Mouse (Mus musculus) cerebellum, postnatal 25 days (tissue): ENCODE data around the gene Hbq1b.

Experiments
- DNase-seq, 2 experiments: peaks; one replicate each; pipeline ENCODE4 v3.0.0; 2021; ENCODE audit warnings: mixed read lengths in 2 of 2

The Hbq1b gene

DNA sequence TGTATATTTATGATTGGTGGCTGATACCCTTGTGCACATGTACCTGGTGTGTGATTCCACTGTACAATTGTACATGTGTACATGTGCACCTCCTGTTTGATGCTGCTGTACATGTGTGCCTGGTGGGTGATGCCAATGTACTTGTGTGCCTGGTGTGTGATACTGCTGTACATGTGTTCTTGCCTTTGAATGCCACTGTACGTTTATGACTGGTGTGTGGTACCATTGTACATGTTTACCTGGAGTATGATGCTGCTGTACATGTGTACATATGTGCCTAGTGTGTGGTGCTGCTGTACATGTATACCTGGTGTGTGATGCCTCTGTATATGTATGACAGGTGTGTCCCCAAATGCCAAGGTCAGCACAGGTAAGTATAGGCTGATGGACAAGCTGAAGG lies 14.7 kb downstream of the Hbq1b start:
- DNase-seq = no peak

DNA sequence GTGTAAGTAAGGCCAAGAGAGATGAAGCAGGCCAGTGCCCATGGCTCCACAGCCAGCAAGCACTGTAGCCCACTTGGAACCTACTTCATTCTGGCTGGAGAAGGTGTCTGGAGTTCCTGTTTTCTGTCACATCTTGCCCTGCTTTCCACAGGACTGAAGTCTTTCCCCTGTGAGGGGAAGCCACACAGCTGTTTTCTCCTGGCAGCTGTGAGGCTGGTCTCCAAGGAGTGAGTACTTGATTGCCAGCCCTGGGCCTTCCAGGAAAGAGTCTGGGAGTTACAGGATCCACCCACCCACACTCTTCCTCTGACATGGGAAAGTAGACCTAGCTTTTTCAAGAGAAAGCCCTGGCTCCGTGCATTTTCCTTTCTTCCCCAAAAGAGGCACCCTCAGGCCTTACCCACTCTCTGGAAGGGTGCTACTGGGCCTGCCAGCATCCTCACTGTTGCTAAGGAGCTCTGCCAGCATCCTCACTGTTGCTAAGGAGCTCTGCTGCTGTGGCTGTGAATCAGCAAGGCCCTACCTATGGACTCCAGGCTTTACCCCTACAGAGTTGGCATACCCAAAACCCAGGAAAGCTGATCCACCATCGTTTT lies 16.2 kb downstream of the Hbq1b start:
- DNase-seq = no peak

DNA sequence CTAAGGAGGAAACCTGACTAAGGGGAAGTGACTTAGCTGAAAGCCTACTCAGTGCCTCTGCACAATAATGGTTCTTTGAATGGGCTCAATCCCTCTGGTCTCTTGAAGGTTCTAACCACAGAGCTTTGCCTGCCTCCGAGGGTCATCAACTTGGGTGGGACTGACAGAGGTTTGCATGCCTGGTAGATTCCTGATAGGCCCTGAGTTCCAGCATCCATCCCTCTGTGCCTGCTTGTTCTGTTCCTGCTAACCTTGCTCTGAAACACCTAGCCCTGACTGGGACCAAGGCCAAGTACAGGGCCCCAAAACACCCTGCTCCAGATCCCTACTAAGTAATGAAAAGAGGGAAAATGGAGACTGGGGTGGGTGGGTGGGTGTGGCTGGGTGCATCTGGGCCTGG lies 16.7 kb downstream of the Hbq1b start:
- no peak for DNase-seq

DNA sequence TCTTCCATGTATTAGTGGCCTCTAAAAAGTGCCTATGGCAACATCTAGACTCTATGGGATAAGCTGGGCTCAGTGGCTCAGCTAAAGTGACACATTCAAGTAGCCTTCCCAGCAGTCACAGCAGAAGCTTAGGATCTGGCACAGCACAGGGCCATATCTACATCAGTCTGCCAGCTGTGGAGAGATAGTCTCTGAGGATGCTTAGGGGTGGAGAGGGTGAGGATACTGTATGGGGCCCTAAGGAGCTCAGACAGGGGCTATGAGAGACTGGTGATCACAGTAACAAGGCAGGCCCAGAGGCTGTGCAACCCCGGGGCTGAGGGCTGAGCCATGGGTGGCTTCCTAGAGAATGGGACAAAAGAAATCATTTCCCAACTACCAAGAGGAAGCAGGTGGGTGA lies 20.2 kb downstream of the Hbq1b start:
- no peak for DNase-seq

DNA sequence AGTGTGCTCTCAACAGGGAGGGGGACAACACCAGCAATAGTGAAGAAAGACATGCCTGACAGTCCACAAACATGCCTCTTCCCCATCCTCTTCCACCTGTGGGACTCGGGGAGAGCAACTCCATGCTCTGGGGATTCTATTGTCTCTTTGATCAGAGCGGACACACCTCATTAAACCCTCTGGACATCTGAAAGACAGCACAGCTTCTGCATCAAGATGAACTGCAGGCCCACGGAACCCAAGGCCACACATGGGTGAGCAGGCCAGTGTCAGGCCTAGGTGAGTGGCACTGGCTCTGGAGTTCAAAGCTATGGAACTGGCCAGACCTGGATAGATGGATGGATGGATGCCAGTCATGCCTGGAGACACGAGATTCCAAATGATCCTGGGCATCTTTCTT lies 22.7 kb downstream of the Hbq1b start:
- no peak for DNase-seq

DNA sequence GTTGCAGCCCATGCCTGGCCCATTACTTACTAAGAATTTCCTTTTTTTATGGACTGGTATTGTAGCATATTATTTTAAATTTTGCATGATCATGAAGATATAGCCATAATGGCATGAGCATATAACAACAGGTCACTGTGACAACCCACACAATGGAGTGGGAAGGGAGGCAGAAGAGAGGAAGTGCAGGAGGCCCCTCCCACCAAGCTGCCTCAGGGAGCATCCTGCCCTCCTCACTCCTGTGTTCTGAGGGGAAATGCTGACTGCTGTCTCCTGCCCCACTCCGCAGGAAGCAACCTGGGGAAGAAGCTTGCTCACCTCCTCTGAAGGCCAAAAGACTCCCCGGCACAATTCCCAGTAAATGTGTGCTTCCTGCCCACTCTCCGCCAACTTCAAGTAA lies 23.2 kb downstream of the Hbq1b start:
- DNase-seq = peak in 1 of 2 experiments; percentile 17

DNA sequence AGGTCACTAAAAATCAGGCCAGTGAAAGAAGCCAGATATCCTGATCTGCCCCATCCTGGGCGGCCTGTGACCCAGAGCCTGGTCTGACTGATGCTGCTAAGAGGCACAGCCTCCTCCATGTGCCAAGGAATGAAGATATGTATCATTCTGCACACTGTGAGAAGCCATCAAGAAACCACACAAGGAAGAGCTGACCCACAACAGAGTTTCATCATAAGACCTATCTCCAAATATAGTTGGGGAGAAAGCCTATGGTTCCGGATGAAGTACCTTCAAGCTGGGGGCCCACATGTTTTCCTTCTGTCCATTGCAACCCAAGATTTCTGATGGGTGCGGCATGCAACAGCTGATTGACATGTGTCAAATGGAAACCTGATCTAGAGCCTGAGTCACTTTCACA lies 29.2 kb downstream of the Hbq1b start:
- DNase-seq = no peak

DNA sequence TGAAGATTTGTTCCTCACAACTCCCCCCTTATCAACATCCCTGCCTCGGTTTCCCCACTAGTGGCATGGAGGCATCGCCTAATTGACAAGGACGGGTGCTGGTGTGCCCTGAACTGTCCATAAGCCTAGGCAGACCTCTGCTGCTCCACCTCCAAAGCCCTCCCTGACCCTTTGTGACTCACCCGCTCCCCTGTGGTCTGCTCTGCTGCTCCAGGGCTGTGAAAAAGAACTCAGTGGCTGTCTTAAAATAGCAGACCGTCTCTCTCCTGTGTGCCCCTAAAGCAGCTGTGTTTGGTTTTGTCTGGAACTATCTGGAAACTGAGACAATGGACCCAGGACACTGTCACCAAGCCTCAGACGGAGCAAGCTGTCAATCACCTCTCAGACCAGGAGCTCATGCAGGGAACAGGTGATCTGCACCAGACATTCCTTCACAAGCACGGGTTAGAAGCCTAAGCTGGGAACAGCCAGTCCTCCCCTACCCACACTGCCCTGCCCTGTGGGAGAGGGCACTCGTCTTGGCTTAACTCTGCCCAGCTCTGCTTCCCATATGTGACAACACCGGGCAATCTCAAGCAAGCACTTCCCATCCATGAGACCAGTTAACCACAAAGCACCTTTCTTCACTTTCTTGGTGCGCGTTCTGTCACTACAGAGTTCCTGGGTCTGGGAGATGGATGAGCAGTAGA lies 33.9 kb downstream of the Hbq1b start:
- DNase-seq = no peak

DNA sequence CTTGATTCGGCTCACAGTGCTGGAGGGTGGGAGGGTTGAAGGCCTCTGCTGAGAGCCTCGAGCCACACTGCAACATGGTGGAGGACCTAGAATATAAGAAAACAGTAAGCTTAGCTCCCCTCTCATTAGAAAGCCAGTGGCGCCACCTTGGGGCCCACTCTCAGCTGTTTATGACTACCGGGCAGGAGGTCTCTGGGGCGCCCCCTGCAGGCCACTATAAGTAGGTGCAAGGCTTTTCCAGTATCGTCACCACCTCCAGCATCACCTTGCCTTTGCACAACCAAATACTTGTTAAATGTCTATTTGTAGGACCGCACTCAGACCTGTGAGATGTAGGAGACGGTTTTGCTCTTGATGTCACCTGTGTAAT lies 34.4 kb downstream of the Hbq1b start:
- peak; percentile 45 to 72 for DNase-seq

DNA sequence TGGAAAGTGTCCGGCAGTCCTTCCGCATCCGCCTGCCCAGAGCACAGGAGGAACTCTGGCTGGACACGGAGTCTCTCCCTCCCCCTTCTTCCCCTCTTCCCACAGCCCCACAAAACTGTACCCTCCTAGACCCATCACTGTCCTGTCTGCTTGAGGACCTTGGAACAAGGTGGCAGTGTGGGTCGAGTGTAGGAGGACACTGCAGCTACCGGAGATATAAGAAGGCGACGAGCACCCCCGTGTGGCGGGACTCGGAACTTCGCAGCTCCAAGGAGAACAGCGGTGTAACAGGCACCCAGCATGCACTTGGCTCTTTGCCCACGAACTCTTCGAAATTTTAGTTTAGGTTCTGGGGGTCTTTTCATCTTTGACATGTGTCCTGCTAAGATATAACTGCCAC lies 37.8 kb downstream of the Hbq1b start:
- peak; percentile 90 to 93 for DNase-seq

DNA sequence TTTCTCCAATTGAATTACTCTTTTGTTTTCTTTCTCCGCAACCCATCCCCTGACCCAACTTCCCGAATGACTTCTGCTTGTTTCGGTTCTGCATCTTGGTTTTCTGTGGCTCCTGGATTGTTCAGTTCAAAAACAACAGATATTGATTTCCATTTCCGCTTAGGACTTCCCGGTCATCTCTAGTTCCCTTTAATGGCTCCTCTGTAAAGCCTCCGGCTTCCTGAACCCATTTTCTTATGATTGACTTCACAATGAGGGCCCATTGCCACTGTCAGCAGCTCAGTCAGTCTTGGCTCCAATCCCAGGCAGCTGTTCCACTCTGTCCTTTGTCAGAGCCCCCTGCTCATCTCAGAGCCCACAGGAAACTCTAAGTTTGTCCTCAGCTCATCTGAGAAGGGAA lies 44.3 kb downstream of the Hbq1b start:
- DNase-seq = no peak

DNA sequence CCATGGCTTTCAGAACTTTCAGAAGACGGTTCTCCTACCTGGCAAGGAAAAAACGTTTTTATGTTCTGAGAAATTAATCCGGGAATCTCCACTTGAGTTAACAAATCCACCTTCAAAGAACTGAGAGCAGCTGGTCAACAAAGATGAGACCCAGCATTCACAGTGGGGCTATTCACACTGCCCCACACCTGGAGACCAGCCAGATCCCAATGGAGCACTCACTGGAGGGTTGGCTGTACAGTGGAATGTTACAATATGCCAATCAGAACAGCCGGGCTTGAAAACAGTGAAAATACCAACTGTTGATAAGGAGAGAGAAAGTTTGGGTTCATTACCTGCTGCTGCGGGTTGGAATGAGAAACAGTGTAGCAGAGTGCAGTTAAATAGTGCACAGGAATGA lies 45.1 kb downstream of the Hbq1b start:
- DNase-seq = no peak

DNA sequence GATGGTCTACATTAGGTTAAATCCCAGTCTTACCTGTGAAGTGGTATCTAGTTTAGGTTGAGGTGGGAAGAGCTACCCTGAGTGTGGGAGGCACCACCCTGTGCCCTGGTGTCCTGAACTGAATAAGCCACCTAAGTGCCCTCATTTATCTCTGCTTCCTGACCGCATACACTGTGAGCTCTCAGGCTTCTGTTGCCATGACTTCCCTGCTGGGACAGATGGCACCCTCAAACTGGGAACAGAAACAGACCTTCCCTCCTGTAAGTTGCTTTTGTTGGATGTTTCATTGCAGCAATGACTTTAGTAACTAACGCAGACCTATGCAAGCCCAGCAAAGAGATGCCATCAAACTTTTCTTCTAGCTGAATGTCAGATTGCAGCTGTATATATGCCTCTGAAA lies 46.5 kb downstream of the Hbq1b start:
- peak in 1 of 2 experiments; percentile 46 for DNase-seq

DNA sequence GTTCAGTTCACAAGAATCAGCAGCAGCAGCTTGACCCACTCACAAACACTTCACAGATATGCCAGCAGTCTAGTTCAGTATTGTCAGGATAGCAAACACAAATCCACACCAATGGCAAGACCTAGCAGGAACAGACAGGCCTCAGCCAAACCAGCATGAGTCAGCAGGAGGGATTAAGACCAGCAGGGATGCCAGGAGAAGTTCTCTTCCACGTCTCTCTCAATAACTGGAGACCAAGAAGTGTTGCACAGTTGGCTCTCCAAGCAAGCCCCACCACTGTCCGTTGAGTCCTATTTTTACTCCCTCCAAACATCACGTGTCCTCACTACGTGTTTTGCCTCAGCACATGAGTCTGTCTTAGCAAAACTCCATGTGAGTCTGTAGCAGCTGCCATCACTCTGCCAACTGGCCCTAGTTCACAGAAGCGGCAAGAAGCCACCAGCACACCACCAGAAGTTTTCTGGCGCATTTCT lies 49.7 kb downstream of the Hbq1b start:
- no peak for DNase-seq
